Mouse (Mus musculus) liver, postnatal 0 days (tissue): ENCODE data around the gene Chst11.

Source experiments
- CTCF ChIP-seq: sonication (generic); IDR thresholded peaks from 2 replicates; pipeline ENCODE4 v1.5.1; 2016; ENCODE audit warnings: antibody characterized with exemption, low read depth
- EP300 ChIP-seq: IDR thresholded peaks from 2 replicates; pipeline ENCODE4 v1.6.1; 2016; ENCODE audit warnings: antibody characterized with exemption, low read depth, mild to moderate bottlenecking

- TF ChIP-seq CTCF (no peak), EP300 (no peak)
Observed at GRCm38 (mm10) chr10:83116889-83117288, 131.6 kb downstream of the Chst11 start.
